25 mouse cellular contexts compared by ENCODE assay signal in genomic region chr2:28226971-28227370, GRCm38 (mm10). TPM values are rescaled to one million over a fixed set of nuclear protein-coding genes. Genes with fewer than 3 reads are reported as not detected.
DNase-seq lines count a peak whose midpoint lies in the region; ATAC-seq and TF ChIP-seq lines count a peak whose summit lies in the region.
"Had no signal": no experiment of that assay in that cellular context is flagged by ENCODE, and none has a peak within 500 bp of the region (broad histone marks: within the 10 kb centered on the region; RNA-seq: fewer than 3 reads in every experiment).

No protein-coding gene starts in this region.

- peak; percentile 54 for DNase-seq in adrenal gland, adult 8-10 months
- DNase-seq in adrenal gland, postnatal 4 days (ENCODE audit: low spot score in 2 of 2) = no peak
- no peak for DNase-seq in hindbrain, postnatal 0 days (ENCODE audit: low spot score)
- DNase-seq in midbrain, embryonic 11.5 days (ENCODE audit: low spot score, missing footprints) = peak; percentile 86
- DNase-seq in midbrain, postnatal 0 days (ENCODE audit: low spot score) = no peak
- DNase-seq in kidney, postnatal 10 days = no peak
- DNase-seq in frontal cortex, postnatal 25 days (ENCODE audit: low spot score in 2 of 2) = no peak
- DNase-seq: cerebellum, postnatal 10 days; gastrocnemius, postnatal 10 days; heart, postnatal 14 days; kidney, adult 9 months; kidney, postnatal 25 days; lung, embryonic 14.5 days; lung, postnatal 4 days; right cerebral cortex, adult 18-20 months; right cerebral cortex, postnatal 4 days; thymus, postnatal 14 days had no signal

- no peaks in the 10 kb centered on the region for H3K9me3 ChIP-seq in hindbrain, postnatal 0 days (ENCODE audit: low read length)
- H3K9me3 ChIP-seq in hindbrain, embryonic 12.5 days (replicated peaks) = no peaks in the 10 kb centered on the region
- no peaks in the 10 kb centered on the region for H3K9me3 ChIP-seq in midbrain, embryonic 11.5 days (ENCODE audit: control insufficient read depth, low read length)
- H3K9me3 ChIP-seq in midbrain, postnatal 0 days (ENCODE audit: low read length) = no peaks in the 10 kb centered on the region
- H3K9me3 ChIP-seq: forebrain, embryonic 15.5 days; heart, embryonic 13.5 days; neural tube, embryonic 15.5 days had no signal

- 72% methylated on average over 5 of the region's 5 CpGs for WGBS in hindbrain, postnatal 0 days
- WGBS in hindbrain, embryonic 12.5 days = 68% methylated on average over 5 of the region's 5 CpGs
- 57% methylated on average over 5 of the region's 5 CpGs for WGBS in midbrain, embryonic 11.5 days
- 62% methylated on average over 5 of the region's 5 CpGs for WGBS in midbrain, postnatal 0 days

- no peak overlapping the region for H3K4me2 ChIP-seq in hindbrain, postnatal 0 days (ENCODE audit: low read depth, low read length)
- no peak overlapping the region for H3K4me2 ChIP-seq in hindbrain, embryonic 12.5 days (replicated peaks)
- no peak overlapping the region for H3K4me2 ChIP-seq in midbrain, embryonic 11.5 days
- no peak overlapping the region for H3K4me2 ChIP-seq in midbrain, postnatal 0 days (ENCODE audit: low read depth, low read length, poor library complexity, severe bottlenecking)
- H3K4me2 ChIP-seq: forebrain, embryonic 15.5 days; heart, embryonic 13.5 days; hindbrain, embryonic 14.5 days; lung, embryonic 14.5 days; neural tube, embryonic 15.5 days had no signal

- H3K4me3 ChIP-seq in hindbrain, postnatal 0 days (ENCODE audit: low read length) = no peak overlapping the region
- no peak overlapping the region for H3K4me3 ChIP-seq in hindbrain, embryonic 12.5 days
- no peak overlapping the region for H3K4me3 ChIP-seq in midbrain, embryonic 11.5 days (ENCODE audit: low read depth, low read length)
- no peak overlapping the region for H3K4me3 ChIP-seq in midbrain, postnatal 0 days (ENCODE audit: low read depth, low read length)
- H3K4me3 ChIP-seq: forebrain, embryonic 15.5 days; heart, embryonic 13.5 days; neural tube, embryonic 15.5 days had no signal

- peak overlapping the region; percentile 32; the same call in 1 of the 2 replicates for H3K27ac ChIP-seq in hindbrain, postnatal 0 days
- no peak overlapping the region; the same call in 1 of the 2 replicates for H3K27ac ChIP-seq in hindbrain, embryonic 12.5 days
- no peak overlapping the region for H3K27ac ChIP-seq in midbrain, embryonic 11.5 days (ENCODE audit: low read depth, low read length)
- peak overlapping the region; percentile 55 for H3K27ac ChIP-seq in midbrain, postnatal 0 days (ENCODE audit: low read depth, low read length)
- H3K27ac ChIP-seq: forebrain, embryonic 15.5 days; heart, embryonic 13.5 days; hindbrain, embryonic 14.5 days; liver, embryonic 14.5 days; neural tube, embryonic 15.5 days had no signal

- no peaks in the 10 kb centered on the region for H3K27me3 ChIP-seq in hindbrain, postnatal 0 days (ENCODE audit: insufficient read depth, low read length)
- H3K27me3 ChIP-seq in hindbrain, embryonic 12.5 days = no peaks in the 10 kb centered on the region
- no peaks in the 10 kb centered on the region for H3K27me3 ChIP-seq in midbrain, embryonic 11.5 days (ENCODE audit: control insufficient read depth, insufficient read depth, low read length)
- H3K27me3 ChIP-seq in midbrain, postnatal 0 days (ENCODE audit: insufficient read depth, low read length) = no peaks in the 10 kb centered on the region
- H3K27me3 ChIP-seq: forebrain, embryonic 15.5 days; neural tube, embryonic 15.5 days had no signal

- peaks cover 10% of the 10 kb centered on the region; the same call in 1 of the 2 replicates for H3K4me1 ChIP-seq in hindbrain, postnatal 0 days (ENCODE audit: insufficient read depth, low read length)
- H3K4me1 ChIP-seq in hindbrain, embryonic 12.5 days = peaks cover 21% of the 10 kb centered on the region
- peaks cover 16% of the 10 kb centered on the region for H3K4me1 ChIP-seq in midbrain, embryonic 11.5 days (ENCODE audit: control insufficient read depth, insufficient read depth, low read length)
- peaks cover 17% of the 10 kb centered on the region for H3K4me1 ChIP-seq in midbrain, postnatal 0 days (ENCODE audit: insufficient read depth, low read length)

- 0 out of 2 replicates have a peak, but pooled peaks cover 18% of the 10 kb centered on the region for H3K36me3 ChIP-seq in hindbrain, postnatal 0 days (ENCODE audit: insufficient read depth, low read length)
- H3K36me3 ChIP-seq in hindbrain, embryonic 12.5 days = peaks cover 43% of the 10 kb centered on the region
- peaks cover 9% of the 10 kb centered on the region for H3K36me3 ChIP-seq in midbrain, embryonic 11.5 days (ENCODE audit: control insufficient read depth, insufficient read depth, low read length)
- H3K36me3 ChIP-seq in midbrain, postnatal 0 days (ENCODE audit: insufficient read depth, low read length) = peaks cover 47% of the 10 kb centered on the region

- TF ChIP-seq CTCF in hindbrain, postnatal 0 days (IDR thresholded peaks at IDR 0.05; ENCODE audit: low read depth) = no peak
- no peak for TF ChIP-seq CTCF in midbrain, postnatal 0 days (IDR thresholded peaks at IDR 0.05)

- ATAC-seq in hindbrain, postnatal 0 days = no peak
- no peak for ATAC-seq in hindbrain, embryonic 12.5 days (ENCODE audit: low FRiP score)
- no peak for ATAC-seq in midbrain, embryonic 11.5 days (ENCODE audit: low FRiP score)
- ATAC-seq in midbrain, postnatal 0 days (ENCODE audit: low FRiP score) = no peak
- ATAC-seq: CD4-positive, CD25-positive, alpha-beta regulatory T cell, adult 4 months; forebrain, embryonic 15.5 days; intestine, embryonic 16.5 days had no signal

- no peak overlapping the region for H3K9ac ChIP-seq in hindbrain, postnatal 0 days (replicated peaks; ENCODE audit: low read length)
- no peak overlapping the region for H3K9ac ChIP-seq in hindbrain, embryonic 12.5 days
- H3K9ac ChIP-seq in midbrain, embryonic 11.5 days (ENCODE audit: low read length) = no peak overlapping the region
- H3K9ac ChIP-seq in midbrain, postnatal 0 days (replicated peaks; ENCODE audit: low read length, poor library complexity, severe bottlenecking) = no peak overlapping the region
- H3K9ac ChIP-seq: forebrain, embryonic 15.5 days; heart, embryonic 13.5 days; hindbrain, embryonic 14.5 days; liver, embryonic 14.5 days; lung, embryonic 14.5 days; neural tube, embryonic 15.5 days had no signal

RNA-seq across cellular contexts. Expression of gene Olfm1, which starts 34.2 kb away (rescaled TPM):
- total RNA-seq in adrenal gland, adult 8-10 months (2022) = 10 to 100 TPM; 42.9 to 56.6 (median 48.5) TPM
- total RNA-seq in adrenal gland, postnatal 4 days (2021) = 10 to 100 TPM; 39.6 to 49.0 TPM
- 460 and 484 TPM in 2 replicates for total RNA-seq in hindbrain, postnatal 0 days (2014; rRNA removed)
- 346 and 367 TPM in 2 replicates for polyA plus RNA-seq in hindbrain, postnatal 0 days (2015; fragmentation: Nextera tagmentation; extraction: Ambion mirVana)
- 189 and 191 TPM in 2 replicates for polyA plus RNA-seq in hindbrain, embryonic 12.5 days (2016; fragmentation: Nextera tagmentation; extraction: Ambion mirVana)
- polyA plus RNA-seq in midbrain, embryonic 11.5 days (2014; fragmentation: Nextera tagmentation; extraction: Ambion mirVana) = 60.7 and 68.6 TPM in 2 replicates
- 486 and 500 TPM in 2 replicates for total RNA-seq in midbrain, postnatal 0 days (2014; rRNA removed)
- polyA plus RNA-seq in midbrain, postnatal 0 days (2015; fragmentation: Nextera tagmentation; extraction: Ambion mirVana) = 426 and 440 TPM in 2 replicates
- polyA plus RNA-seq: CD4-positive, CD25-positive, alpha-beta regulatory T cell, adult 4 months had no signal

Comparison
In these comparisons a context has a peak if more than half of its experiments do, and no peak if none do; other contexts are left out.
1. DNase-seq: peak in adrenal gland, adult 8-10 months (single experiment) and midbrain, embryonic 11.5 days (single experiment); none in adrenal gland, postnatal 4 days (0 of 2), hindbrain, postnatal 0 days (single experiment), midbrain, postnatal 0 days (single experiment), kidney, postnatal 10 days (single experiment) and frontal cortex, postnatal 25 days (0 of 2).
2. H3K27ac ChIP-seq: peak in hindbrain, postnatal 0 days (single experiment) and midbrain, postnatal 0 days (single experiment); none in hindbrain, embryonic 12.5 days (single experiment) and midbrain, embryonic 11.5 days (single experiment).